Mouse (Mus musculus) erythroblast, adult 5-6 weeks (primary cell): ENCODE data around the gene Lysmd4. TPM values are rescaled to one million over a fixed set of nuclear protein-coding genes. Genes with fewer than 3 reads are reported as not detected.

ENCODE experiments used
- ATAC-seq: replicated peaks from 2 replicates; pipeline ENCODE4 v1.8.0; 2016; ENCODE audit warnings: moderate number of reproducible peaks, mild to moderate bottlenecking, moderate TSS enrichment, inconsistent platforms; ENCODE audit not compliant: poor library complexity, low FRiP score, severe bottlenecking
- total RNA-seq, 2 experiments: library from RNA; stranded (forward) in 1 of 2; stranded (reverse) in 1 of 2; fragments of 150-400 nt in 1 of 2; fragments of 200-764, 138-1000 nt in 1 of 2; gene quantifications; 2 replicates each; pipeline versions ENCODE4 v1.2.3 to v1.2.4; 2015 to 2017; ENCODE audit warnings: low replicate concordance in 2 of 2

Lysmd4 gene
- total RNA-seq, 2 experiments from 2014 or later: 2.5 TPM; not detected in 1

- no peak for ATAC-seq
Measured at GRCm38 (mm10) chr7:67310151-67310550, 87.8 kb downstream of the Lysmd4 start.

DNA sequence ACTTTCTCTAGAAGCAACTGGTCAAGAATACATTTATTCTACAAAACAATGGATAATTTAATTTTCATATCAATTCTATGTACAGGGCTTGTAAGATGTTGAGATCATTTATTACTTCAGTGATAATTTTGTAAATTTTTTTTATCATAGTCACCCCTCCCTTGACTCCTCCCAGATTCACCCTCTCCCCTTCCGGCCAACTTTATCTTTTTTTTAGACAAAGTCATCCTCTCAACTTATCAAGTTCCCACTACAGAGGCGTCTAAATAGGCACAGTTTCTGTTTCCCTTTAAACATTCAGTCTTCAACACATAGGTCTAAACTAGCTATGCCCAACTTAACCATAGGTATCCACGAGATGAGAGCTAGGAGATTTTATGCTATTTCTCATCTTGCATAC, 90.9 kb downstream of the Lysmd4 start:
- ATAC-seq: no peak

DNA sequence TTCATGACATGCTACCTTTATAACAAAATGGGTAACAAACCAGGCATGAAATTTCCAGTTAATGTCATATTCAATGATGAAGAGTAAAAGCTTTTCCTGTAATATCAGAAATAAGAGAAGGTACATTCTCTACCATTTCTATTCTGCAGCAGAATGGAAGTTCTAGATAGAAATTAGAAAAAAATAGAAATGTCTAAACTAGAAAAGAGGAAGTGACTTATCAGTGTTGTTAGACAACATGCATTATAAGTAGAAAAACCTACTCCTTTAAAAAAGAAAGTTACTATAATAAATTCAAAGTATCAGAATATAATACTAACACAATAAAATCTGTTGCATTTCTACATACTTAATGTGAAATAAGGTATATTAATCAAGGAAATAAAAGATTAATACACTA, 96.4 kb downstream of the Lysmd4 start:
- no peak for ATAC-seq

- ATAC-seq: no peak
Measured at GRCm38 (mm10) chr7:67320359-67320758, 98.0 kb downstream of the Lysmd4 start.

DNA sequence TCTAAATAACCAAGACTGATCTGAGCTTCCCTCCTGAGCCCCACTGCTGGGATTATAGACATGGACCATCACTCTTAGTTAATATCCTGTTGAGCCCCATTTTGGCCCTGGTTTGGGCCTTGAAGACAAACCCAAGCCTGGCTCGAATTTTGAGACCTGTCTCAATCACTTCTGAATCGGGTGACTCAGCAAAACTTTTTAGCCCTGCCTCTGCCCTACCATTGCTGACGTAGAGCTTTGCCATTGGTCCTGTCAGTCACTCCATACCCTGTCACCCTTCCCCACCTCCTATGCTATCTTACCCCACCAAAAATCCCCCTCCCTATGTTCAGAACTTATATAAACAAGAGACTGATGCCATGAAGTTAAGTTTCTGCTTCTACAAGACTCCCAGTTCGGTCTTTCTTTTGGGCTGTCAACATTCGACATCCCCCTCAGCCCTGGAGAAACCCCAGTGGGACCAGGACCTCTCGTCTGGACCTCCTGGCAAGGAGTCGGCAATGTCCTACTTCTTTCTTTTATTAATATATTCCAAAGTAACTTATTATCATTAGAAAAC, 119.8 kb downstream of the Lysmd4 start:
- no peak for ATAC-seq

DNA sequence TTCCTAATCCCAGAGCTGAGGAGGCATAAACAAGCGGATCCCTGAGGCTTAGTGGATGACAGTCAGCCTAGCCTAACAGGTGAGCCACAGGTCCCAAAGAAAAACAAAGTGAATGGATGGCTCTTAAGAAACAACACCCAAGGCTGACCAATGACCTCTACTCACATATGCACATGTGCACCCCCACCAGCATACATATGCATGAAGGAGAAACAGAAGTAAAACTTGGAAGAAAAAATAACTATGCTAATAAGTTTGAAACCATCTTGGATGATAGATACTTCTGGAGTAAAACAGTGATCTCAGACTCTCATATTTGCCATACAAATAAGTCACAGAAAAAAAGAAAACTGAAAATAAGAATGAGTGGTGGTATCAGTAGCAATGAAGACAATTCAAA, 122.1 kb downstream of the Lysmd4 start:
- ATAC-seq: no peak

GRCm38 (mm10) chr7:67352989-67353388, 130.6 kb downstream of the Lysmd4 start:
- no peak for ATAC-seq

DNA sequence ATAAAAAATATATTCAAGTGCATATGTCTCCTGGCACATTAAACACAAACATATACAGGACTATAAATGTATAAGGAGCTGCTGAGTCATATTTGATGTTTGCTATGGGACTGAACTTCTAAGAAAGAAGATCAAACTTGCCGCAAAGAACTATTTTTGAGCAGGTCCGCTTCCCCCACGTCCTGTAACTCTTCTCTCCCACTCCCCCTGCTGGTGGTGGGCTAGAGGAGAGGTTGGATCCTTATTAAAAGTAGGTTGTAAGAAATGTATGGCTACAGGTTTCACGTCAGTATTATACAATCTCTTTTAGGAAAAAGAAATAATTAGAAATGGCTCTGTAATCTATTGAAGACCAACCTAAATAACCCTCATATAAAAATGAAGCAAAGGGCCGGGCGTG, 131.3 kb downstream of the Lysmd4 start:
- ATAC-seq: no peak

- no peak for ATAC-seq
Measured at GRCm38 (mm10) chr7:67355870-67356269, 133.5 kb downstream of the Lysmd4 start.

Other genes starting within 250 kb of the Lysmd4 start
- 12.3 and 14.2 TPM in 2 replicates for gene Mef2a, start 150.3 kb downstream of the Lysmd4 start, total RNA-seq (2015; ENCODE audit: low replicate concordance)
- gene Mef2a, start 150.3 kb downstream of the Lysmd4 start, total RNA-seq (2017; ENCODE audit: low replicate concordance): 9.3 and 11.8 TPM in 2 replicates